Mouse (Mus musculus) kidney, adult 2 months (tissue): ENCODE data around the gene Slc12a1. TPM values are rescaled to one million over a fixed set of nuclear protein-coding genes. Genes with fewer than 3 reads are reported as not detected.
"Not testable (repeated sequence)": the region's sequence is repeated elsewhere in the genome, so short reads cannot be mapped to it uniquely, and the experiment has no call there.

ENCODE experiments used
- DNase-seq: peaks from one replicate; pipeline ENCODE4 v3.0.0; 2021
- H3K27ac ChIP-seq: fragments of 200-500 bp; 2 replicates; pipeline ENCODE4 v1.5.1; 2012; ENCODE audit warnings: low read depth, low read length, control low read depth, inconsistent platforms; ENCODE audit not compliant: insufficient read depth
- H3K27me3 ChIP-seq: fragments of 200-500 bp; replicated peaks from 2 replicates; pipeline ENCODE4 v1.6.1; 2012; ENCODE audit warnings: mild to moderate bottlenecking, moderate library complexity, low read length, inconsistent platforms; ENCODE audit not compliant: control insufficient read depth, insufficient read depth
- H3K36me3 ChIP-seq: fragments of 200-500 bp; 2 replicates; pipeline ENCODE4 v1.6.1; 2012; ENCODE audit warnings: mild to moderate bottlenecking, moderate library complexity, low read length, inconsistent platforms; ENCODE audit not compliant: control insufficient read depth, insufficient read depth
- H3K4me1 ChIP-seq: fragments of 200-500 bp; 2 replicates; pipeline ENCODE4 v1.6.1; 2011; ENCODE audit warnings: low read length; ENCODE audit not compliant: control insufficient read depth, insufficient read depth
- H3K4me3 ChIP-seq: fragments of 200-500 bp; 2 replicates; pipeline ENCODE4 v1.5.1; 2011; ENCODE audit warnings: mild to moderate bottlenecking, low read depth, low read length, control low read depth; ENCODE audit not compliant: insufficient read depth
- CTCF ChIP-seq: fragments of 200-500 bp; conservative IDR thresholded peaks from 2 replicates; pipeline ENCODE4 v1.5.1; 2011; ENCODE audit warnings: low read depth, mild to moderate bottlenecking, control low read depth, low read length, moderate library complexity, mixed read lengths; ENCODE audit not compliant: insufficient read depth, insufficient read length
- POLR2A ChIP-seq: fragments of 200-500 bp; IDR thresholded peaks from one replicate; pipeline ENCODE4 v1.6.1; 2011; ENCODE audit warnings: low read depth, low read length, control low read depth
- WGBS: fragments of 180-500 bp; shearing (Covaris S2); methylation state at CpG from one replicate; pipeline ENCODE4 v1.1.7; 2018; 5-methylcytosine and 5-hydroxymethylcytosine counted together
- polyA plus RNA-seq: library from polyadenylated mRNA; depleted of rRNA; stranded (reverse); fragments of >200 nt; gene quantifications from 2 replicates; pipeline ENCODE4 v1.2.3, GENCODE M21; 2012; rRNA removed

The Slc12a1 gene
- 182 and 217 TPM in 2 replicates for polyA plus RNA-seq

DNA sequence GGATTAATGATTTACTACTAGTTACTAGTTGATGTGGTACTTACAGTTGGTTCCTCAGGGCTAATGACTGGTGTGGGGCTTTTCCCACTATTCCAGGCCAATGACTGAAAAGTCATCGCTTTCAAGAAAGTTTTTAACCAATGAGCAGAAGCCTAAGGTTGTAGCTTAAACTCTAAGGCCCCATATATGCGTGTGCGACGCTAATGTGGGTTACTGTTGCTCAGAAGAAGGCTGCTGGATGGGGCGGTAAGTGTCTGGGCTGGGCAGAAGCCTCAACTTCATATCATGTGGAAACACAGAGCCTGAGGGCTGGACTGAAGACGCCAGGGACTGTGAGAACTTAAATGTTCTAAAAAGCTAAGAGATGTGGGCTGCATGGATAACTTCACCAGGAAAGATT is at the start of gene Slc12a1:
Gene Slc12a1 (plus strand): TSS at position 118 of the 400 bp plus-strand sequence.
- Histone ChIP-seq H3K27me3 (no peaks in the 10 kb centered on the region), H3K36me3 (no peaks in the 10 kb centered on the region; the same call in 1 of the 2 replicates), H3K4me3 (peak within 1 kb of the TSS; percentile 26), H3K4me1 (no peaks in the 10 kb centered on the region), H3K27ac (peak within 1 kb of the TSS; percentile 82; the same call in 1 of the 2 replicates)
- 61% methylated on average over 6 of the region's 6 CpGs for WGBS
- peak; percentile 66 for DNase-seq
- TF ChIP-seq POLR2A (no peak), CTCF (no peak)

DNA sequence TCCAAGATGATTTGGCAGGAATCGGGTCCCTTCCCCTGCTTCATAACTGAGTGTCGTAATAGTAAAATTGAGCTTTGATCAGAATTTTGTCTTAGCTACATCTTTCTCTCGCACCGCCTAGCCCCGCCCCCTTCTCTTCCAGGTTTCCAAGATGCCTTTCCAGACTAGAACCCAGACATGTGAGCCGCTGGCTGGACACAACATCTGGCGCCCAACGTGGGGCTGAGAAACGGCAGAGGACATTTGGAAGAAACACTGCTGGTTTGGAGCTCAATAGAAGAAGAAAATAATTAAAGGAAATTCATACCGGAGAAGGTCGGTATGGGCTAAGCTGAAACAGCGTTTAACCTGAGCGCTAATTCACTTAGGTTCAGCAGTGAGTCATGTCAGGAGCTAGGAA is 47.8 kb upstream of the Slc12a1 start:
- not testable (repeated sequence) for DNase-seq, H3K27me3 ChIP-seq, H3K36me3 ChIP-seq, H3K4me3 ChIP-seq, H3K27ac ChIP-seq, H3K4me1 ChIP-seq
- 98% methylated on average over 13 of the region's 13 CpGs for WGBS

DNA sequence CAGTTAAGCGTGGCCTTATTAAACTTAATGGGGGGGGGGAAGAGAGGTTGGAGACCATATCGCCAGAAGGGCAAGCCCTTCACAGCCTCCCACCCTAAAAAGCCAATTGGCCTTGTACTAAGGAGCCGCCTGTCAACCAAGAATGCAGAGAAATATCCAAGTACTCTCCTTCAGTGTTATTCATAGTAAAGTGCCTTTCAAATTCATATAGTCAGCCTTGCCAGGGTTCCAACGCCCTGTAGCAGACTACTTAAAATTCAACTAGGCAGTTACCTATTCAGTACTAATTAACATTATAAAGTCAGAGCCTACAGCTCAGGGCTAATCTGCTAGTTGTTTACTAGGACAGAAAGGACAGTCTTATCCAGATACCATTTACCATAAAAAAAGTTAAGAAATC is 45.8 kb upstream of the Slc12a1 start:
- H3K4me3 ChIP-seq, H3K27me3 ChIP-seq, H3K4me1 ChIP-seq, H3K36me3 ChIP-seq: not testable (repeated sequence)
- WGBS, result 62% methylated on average over 4 of the region's 4 CpGs
- peak overlapping the region; percentile 66 for H3K27ac ChIP-seq
- peak; percentile 66 for DNase-seq

DNA sequence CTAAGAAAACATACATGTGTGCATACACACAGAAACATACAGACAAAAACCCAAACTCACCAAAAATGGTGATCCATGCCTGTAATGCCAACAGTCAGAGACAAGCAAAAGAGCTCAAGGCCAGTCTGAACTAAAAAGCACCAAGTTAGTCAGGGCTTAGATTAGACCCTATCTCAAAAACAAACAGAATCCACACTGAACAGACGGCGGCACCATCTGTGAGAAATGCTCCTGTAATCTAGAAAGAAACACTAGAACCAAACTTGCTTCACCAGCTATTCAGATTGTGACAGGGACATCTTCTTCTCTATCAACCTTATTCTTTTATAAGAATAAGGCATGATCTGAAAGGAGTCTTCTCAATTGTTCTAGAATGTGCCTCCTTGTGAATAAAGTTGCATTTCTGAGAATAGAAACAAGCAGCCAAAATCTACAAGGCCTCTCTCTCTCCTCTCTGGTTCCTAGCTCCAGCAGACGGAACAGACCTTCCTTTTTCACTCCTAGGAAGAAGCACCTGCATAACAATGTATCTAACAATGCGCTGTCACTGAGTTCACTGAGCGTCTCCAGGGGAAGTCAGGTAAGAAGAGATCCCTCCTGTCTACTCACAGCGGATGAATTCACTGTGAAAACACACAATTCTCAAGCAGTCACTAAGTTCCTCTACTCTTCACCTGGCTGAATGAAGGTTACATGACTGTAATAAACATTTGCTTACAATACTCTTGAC is 32.8 kb upstream of the Slc12a1 start:
- 84% methylated on average over 6 of the region's 6 CpGs for WGBS
- H3K36me3 ChIP-seq, result no peaks in the 10 kb centered on the region
- no peak for DNase-seq
- no peak overlapping the region for H3K4me3 ChIP-seq
- TF ChIP-seq CTCF (no peak), POLR2A (no peak)
- H3K27me3 ChIP-seq, result no peaks in the 10 kb centered on the region
- H3K27ac ChIP-seq, result no peak overlapping the region; the same call in 1 of the 2 replicates
- peaks cover 3% of the 10 kb centered on the region; the same call in 1 of the 2 replicates for H3K4me1 ChIP-seq

DNA sequence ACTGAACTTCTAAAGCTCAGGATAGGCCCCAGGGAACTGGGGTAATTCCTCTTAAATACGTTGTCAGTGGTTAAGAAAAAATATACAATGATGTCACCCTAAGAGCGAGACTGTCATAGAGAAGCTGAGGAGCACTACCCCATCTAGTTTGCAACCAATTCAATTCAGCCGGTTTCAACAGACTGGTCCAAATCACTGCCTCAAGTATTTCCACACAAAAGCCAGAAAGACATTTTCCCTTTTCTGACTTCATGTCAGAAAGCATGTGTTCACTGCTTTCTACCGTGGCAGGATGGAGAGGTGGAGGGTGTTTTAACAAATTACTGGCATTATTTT is 30.0 kb upstream of the Slc12a1 start:
- H3K36me3 ChIP-seq, result no peaks in the 10 kb centered on the region
- H3K27ac ChIP-seq, result peak overlapping the region; percentile 35; the same call in 1 of the 2 replicates
- TF ChIP-seq POLR2A (no peak), CTCF (no peak)
- peaks cover 3% of the 10 kb centered on the region; the same call in 1 of the 2 replicates for H3K4me1 ChIP-seq
- peak overlapping the region; percentile 88; the same call in 1 of the 2 replicates for H3K4me3 ChIP-seq
- no peaks in the 10 kb centered on the region for H3K27me3 ChIP-seq
- 52% methylated on average over 4 of the region's 4 CpGs for WGBS
- no peak for DNase-seq

DNA sequence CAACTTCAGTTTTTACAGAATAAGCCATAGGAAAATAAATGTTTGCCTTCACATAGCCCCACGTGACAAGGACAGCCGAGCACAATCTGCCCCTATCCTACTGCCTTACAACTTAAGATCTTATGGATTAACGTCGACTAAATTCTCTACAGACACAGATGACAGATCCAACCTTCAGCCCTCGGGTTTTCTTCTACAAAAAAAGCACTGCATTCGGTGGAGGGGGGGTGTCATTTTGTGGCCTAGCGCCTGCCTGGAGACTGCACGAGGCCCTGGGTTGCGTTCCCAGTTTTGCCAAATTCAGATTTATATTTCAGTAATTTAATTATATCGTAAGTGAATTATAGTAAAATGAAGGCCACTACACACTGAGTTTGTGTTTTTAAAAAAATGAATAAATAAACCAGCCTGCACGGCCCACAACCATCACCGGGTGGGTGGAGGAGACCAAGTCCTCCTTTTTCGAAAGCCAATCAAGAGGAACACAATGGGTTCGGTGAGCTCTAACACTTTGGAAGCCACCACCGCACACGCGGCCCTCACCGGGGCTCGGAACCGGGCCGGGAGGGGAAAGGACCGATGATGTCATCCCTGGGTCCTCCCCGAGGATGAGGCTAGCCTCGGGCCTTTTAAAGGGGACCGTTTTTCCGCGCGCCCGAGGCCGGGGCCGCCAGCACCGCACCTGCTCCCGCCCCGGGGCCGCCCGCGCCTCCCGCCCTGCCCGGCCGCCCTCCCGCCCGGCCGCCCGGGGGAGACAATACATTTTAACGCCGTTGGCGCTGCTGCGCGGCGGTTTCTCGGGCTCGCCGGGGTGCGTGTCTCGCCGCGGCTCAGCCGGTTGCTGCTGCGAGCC is 29.5 kb upstream of the Slc12a1 start:
- no peak for TF ChIP-seq CTCF
- no peak for TF ChIP-seq POLR2A
- H3K4me3 ChIP-seq, result peak overlapping the region; percentile 88
- 4% methylated on average over 58 of the region's 59 CpGs for WGBS
- peaks cover 3% of the 10 kb centered on the region; the same call in 1 of the 2 replicates for H3K4me1 ChIP-seq
- no peaks in the 10 kb centered on the region for H3K36me3 ChIP-seq
- peak overlapping the region; percentile 35 for H3K27ac ChIP-seq
- DNase-seq, result peak; percentile 57
- H3K27me3 ChIP-seq, result no peaks in the 10 kb centered on the region

DNA sequence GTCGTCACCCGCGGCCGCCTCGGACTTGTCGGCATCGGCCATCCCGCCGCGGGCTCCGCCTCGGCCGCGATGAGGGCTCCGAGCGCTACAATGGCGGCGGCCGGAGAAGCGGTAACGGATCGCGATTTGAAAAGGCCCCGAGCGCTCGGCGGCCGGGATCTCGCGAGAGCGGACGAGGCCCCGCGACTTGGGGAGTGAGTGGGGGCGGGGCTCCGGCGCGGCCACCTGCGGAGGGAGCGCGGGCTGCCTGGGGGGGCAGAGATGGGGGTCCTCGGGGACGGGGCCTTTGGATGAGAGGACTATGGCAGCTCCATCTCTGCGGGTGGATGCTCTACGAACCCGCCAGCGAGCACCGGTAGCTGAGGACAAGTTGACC is 28.8 kb upstream of the Slc12a1 start, which contains the start of gene Myef2:
Gene Myef2 (minus strand): TSS at position 185 of the 376 bp plus-strand sequence.
- Histone ChIP-seq H3K4me1 (peaks cover 3% of the 10 kb centered on the region; the same call in 1 of the 2 replicates), H3K4me3 (peak within 1 kb of the TSS; percentile 88), H3K27me3 (no peaks in the 10 kb centered on the region), H3K36me3 (no peaks in the 10 kb centered on the region), H3K27ac (peak within 1 kb of the TSS; percentile 35)
- TF ChIP-seq POLR2A (no peak), CTCF (no peak)
- peak; percentile 80 for DNase-seq
- WGBS, result 1% methylated on average over 44 of the region's 48 CpGs
